Mouse (Mus musculus) ES-Bruce4 (cell line): ENCODE measurements around the gene Hoxa9.

Source experiments
- CTCF ChIP-seq: IDR thresholded peaks from one replicate; pipeline ENCODE4 v1.8.1; 2011; ENCODE audit warnings: low read depth, low read length
- POLR2A ChIP-seq: IDR thresholded peaks from one replicate; pipeline ENCODE4 v1.8.1; 2011; ENCODE audit warnings: low read length; ENCODE audit not compliant: insufficient read depth

- no peak for TF ChIP-seq POLR2A
- TF ChIP-seq CTCF = no peak
Observed at GRCm38 (mm10) chr6:52203371-52204049, 27.4 kb downstream of the Hoxa9 start.
